ENCODE assay signal across 27 mouse cellular contexts in genomic region chr16:22539275-22539674, GRCm38 (mm10).
"Had no signal": no experiment of that assay in that cellular context is flagged by ENCODE, and none has a peak within 500 bp of the region (broad histone marks: within the 10 kb centered on the region; RNA-seq: fewer than 3 reads in every experiment).

No protein-coding gene starts in this region.

- H3K27me3 ChIP-seq: embryonic facial prominence, embryonic 12.5 days; embryonic facial prominence, embryonic 13.5 days; embryonic facial prominence, embryonic 15.5 days; forebrain, embryonic 13.5 days; forebrain, embryonic 15.5 days had no signal

- H3K4me2 ChIP-seq: embryonic facial prominence, embryonic 12.5 days; embryonic facial prominence, embryonic 13.5 days; embryonic facial prominence, embryonic 15.5 days; forebrain, embryonic 12.5 days; forebrain, embryonic 13.5 days; forebrain, embryonic 15.5 days had no signal

- H3K36me3 ChIP-seq: embryonic facial prominence, embryonic 10.5 days; embryonic facial prominence, embryonic 12.5 days; embryonic facial prominence, embryonic 13.5 days; embryonic facial prominence, embryonic 15.5 days; forebrain, embryonic 10.5 days; forebrain, embryonic 12.5 days; forebrain, embryonic 15.5 days had no signal

- H3K9me3 ChIP-seq: embryonic facial prominence, embryonic 10.5 days; embryonic facial prominence, embryonic 12.5 days; embryonic facial prominence, embryonic 13.5 days; embryonic facial prominence, embryonic 15.5 days; forebrain, embryonic 10.5 days; forebrain, embryonic 12.5 days; forebrain, embryonic 13.5 days; forebrain, embryonic 15.5 days had no signal

- H3K9ac ChIP-seq: embryonic facial prominence, embryonic 12.5 days; embryonic facial prominence, embryonic 13.5 days; embryonic facial prominence, embryonic 15.5 days; forebrain, embryonic 12.5 days; forebrain, embryonic 13.5 days; forebrain, embryonic 15.5 days; forebrain, postnatal 0 days had no signal

- H3K4me1 ChIP-seq: embryonic facial prominence, embryonic 10.5 days; embryonic facial prominence, embryonic 12.5 days; embryonic facial prominence, embryonic 13.5 days; embryonic facial prominence, embryonic 15.5 days; forebrain, embryonic 10.5 days; forebrain, embryonic 12.5 days; forebrain, embryonic 13.5 days; forebrain, embryonic 15.5 days had no signal

- ATAC-seq: forebrain, embryonic 13.5 days; forebrain, embryonic 14.5 days; forebrain, embryonic 15.5 days; forebrain, embryonic 16.5 days; forebrain, postnatal 0 days had no signal

- H3K27ac ChIP-seq: embryonic facial prominence, embryonic 10.5 days; embryonic facial prominence, embryonic 12.5 days; embryonic facial prominence, embryonic 13.5 days; embryonic facial prominence, embryonic 15.5 days; forebrain, embryonic 10.5 days; forebrain, embryonic 12.5 days; forebrain, embryonic 13.5 days; forebrain, embryonic 15.5 days; gastrocnemius, adult 2 months; heart, adult 2 months had no signal

- H3K4me3 ChIP-seq: embryonic facial prominence, embryonic 10.5 days; embryonic facial prominence, embryonic 12.5 days; embryonic facial prominence, embryonic 13.5 days; embryonic facial prominence, embryonic 15.5 days; erythroblast, embryonic 14.5 days; forebrain, embryonic 10.5 days; forebrain, embryonic 12.5 days; forebrain, embryonic 13.5 days; forebrain, embryonic 15.5 days; gastrocnemius, adult 2 months; heart, adult 2 months had no signal

- DNase-seq: cerebellum, adult 8-10 months; cerebellum, adult 9-10 months; cerebellum, adult 9-11 months; cerebellum, postnatal 10 days; cerebellum, postnatal 14 days; cerebellum, postnatal 25 days; cerebellum, postnatal 36 days; embryo, embryonic 11 days; forebrain, postnatal 0 days; gastrocnemius, adult 2 months; gastrocnemius, postnatal 10 days; gastrocnemius, postnatal 25 days; gastrocnemius, postnatal 36 days; heart, adult 11 months; heart, adult 18-20 months; heart, adult 2 months had no signal
